Mouse (Mus musculus) WW6 (cell line): ENCODE data around the gene Brk1.

ENCODE experiments used
- DNase-seq: peaks from one replicate; pipeline ENCODE4 v3.0.0-alpha.2; 2013; ENCODE audit warnings: low read depth, low spot score

Gene Brk1

DNA sequence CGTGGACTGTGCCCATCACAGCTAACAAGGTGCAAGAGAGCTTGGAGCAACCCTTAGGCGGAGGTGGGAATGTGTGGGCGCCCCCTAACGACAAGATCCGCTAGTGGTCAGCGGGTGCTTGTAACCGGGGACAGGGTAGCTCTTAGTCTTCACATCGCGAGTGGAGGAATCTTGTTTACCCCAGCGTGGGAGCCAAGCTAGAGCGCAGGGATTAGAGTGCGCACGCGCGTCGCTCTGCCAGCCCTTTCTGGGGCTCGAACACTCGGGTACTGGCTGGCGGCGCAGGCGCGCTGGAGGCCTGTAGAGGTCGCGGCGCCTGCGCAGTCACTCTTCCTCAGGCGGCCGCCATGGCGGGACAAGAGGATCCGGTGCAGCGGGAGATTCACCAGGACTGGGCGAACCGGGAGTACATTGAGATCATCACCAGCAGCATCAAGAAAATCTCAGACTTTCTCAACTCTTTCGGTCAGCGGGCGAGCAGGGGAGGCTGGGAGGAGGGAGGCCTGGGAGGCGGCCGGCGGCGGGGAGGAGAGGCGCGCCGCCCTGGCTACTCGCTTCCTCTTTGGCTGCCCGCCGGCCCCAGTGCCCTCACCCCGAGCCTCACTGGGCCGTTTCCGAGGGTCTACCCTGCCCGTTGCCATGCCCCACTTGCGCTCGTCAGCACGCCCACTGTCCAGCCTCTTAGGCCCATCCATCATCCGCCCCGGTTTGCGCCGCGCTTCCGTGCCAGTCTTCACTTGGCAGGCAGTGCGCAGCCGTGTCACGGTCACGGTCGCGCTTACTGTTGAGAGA lies at the start of gene Brk1:
Gene Brk1 (plus strand): TSS at position 341 of the 792 bp plus-strand sequence.
- peak; percentile 91 for DNase-seq

DNA sequence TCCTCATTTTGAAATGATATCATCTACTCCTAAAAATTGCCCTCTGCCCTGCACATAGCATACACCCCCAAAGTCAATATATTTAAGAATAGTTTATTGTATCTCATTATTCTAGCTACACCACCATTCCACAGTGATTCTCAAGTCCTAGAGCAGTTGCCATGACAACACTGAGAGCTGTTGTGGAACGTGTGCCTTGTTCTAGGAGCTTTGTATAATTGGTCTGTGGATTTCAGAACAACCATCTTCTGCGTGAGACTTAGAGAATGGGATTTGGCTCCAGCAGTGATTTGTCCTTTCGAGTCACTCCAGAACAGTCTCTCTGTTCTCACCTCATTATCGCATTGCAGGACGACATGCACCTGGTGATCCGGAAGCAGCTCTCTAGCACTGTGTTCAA lies 44.8 kb upstream of the Brk1 start:
- no peak for DNase-seq

- no peak for DNase-seq
Observed at GRCm38 (mm10) chr6:113564557-113564956, 40.0 kb upstream of the Brk1 start.

DNA sequence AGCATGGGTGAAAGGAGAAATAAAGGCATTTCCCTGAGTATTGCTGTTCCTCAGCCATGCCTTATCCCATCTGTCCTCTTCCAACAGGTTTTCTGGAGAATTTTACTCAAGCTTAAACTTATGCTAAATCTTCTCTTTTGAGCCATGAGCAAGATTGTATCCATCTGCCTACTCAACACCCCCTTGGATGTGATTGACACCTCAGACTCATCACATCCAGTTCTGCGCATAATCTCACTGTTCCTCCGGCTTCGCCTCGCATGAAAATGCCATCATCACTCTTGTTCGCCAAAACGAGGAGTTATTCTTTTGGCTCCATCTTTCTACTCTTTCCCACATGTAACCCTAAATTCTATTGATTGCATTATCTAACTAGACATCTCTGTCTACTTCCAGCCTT lies 28.5 kb upstream of the Brk1 start:
- no peak for DNase-seq

GRCm38 (mm10) chr6:113579306-113579705 lies 25.3 kb upstream of the Brk1 start:
- DNase-seq, result no peak

GRCm38 (mm10) chr6:113583023-113583422 lies 21.5 kb upstream of the Brk1 start:
- no peak for DNase-seq

- no peak for DNase-seq
Observed at GRCm38 (mm10) chr6:113585065-113585464, 19.5 kb upstream of the Brk1 start.

DNA sequence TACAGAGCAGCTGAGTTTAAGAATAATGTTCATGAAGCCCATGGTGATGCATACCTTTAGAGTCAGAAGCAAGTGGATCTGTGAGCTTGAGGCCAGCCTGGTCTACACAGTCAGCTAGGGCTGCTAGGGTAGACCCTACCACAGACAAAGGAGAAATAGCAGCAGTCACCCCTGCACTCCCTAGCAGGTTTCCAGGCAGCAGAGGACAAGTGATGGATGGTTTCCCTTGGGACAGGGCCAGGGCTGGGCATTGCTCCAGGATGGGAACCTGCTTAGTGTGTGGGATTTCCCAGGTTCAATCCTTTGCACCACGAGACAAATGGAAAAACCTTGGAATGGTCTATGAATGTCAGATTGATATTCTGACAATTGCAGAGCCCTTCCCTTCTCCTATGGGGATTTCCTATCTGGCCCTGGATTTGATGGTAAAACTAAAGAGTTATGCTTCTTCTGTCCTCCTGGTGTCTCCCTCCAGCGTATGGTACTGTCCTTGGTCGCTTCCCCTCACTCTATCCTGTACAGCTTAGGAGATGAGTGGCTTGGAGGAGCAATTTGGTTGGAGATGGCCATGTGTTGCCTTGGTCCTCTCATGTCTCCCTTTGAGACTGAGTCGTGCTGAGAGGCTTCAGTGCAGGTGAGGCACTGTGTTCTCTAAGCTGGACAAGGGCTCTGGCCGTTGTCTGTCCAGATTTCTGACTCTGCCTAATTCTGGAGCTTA lies 17.9 kb upstream of the Brk1 start:
- no peak for DNase-seq

DNA sequence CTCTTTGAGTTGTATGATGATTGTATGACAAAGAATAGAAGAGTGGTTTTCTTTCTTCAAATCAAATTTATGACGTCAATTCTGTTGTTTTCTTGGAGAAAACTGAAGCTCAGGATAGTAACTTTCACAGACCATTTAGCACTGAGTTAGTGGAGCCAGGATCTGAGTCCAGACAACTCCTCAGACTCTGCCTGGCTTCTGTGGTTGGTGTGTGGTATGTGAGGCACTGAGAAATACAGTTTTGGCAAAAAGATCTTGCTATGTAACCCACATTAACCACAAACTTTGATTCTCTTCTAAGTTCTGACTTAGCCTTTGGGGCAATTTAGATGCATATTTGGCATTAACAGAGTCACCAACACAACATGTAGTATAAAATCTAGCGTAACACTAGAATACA lies 11.9 kb upstream of the Brk1 start:
- no peak for DNase-seq

DNA sequence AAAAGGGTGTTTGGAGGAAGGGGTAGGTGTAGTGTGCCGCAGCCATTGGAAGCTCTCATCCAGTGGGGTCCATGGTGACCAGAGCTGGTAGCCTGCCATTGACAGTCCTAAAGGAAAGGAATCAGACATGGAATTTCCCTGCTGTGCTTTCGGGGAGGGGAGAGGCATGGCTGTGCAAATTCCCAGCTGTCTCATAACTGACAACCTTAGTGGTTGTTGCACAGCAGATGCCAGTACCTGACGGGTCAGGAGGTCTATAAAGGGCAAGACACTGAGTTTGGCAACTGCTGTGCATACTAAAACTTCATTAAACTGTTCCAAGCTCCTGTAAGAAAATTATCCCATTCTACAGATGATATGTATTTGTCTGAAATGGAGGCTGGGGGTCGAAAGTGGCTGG lies 6.6 kb upstream of the Brk1 start:
- no peak for DNase-seq

- no peak for DNase-seq
Observed at GRCm38 (mm10) chr6:113599833-113600232, 4.7 kb upstream of the Brk1 start.

GRCm38 (mm10) chr6:113600543-113601139 lies 3.9 kb upstream of the Brk1 start, which contains the start of gene Fancd2os:
Gene Fancd2os, minus strand, starts transcription at chr6:113600715.
- DNase-seq, result no peak

DNA sequence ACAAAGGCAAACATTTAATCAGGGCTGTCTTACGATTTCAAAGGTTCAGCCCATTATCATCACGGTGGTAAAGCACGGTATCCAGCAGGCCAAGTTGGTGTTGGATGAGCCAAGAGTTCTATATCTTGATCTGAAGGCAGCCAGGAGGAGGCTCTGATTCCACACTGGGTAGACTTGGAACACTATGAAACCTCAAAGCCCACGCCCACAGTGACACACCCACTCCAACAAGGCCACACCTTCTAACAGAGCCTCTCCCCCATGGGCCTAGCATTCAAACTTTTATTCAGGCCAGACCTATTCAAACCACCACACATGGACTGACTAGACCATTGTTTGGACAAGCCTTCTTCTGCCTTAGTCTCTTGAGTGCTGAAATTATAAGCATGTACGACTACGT lies 1.8 kb upstream of the Brk1 start:
- no peak for DNase-seq

DNA sequence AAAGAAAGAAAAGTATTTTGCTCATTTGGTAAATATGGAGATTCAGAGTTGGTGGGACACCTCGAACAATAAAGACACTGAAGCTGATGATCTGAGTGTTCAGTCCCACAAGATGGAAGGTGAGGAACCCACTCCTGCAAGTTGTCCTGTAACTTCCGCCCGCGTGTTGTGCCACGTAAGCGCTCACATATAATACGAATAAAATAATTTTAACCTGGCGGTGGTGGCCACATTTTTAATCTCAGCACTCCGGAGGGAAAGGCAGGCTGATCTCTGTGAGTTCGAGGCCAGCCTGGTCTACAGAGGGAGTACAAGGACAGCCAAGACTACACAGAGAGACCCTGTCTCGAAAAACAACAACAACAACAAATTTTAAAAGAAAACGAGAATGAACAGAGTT lies 579 bp upstream of the Brk1 start:
- no peak for DNase-seq

GRCm38 (mm10) chr6:113605224-113605545 lies 613 bp downstream of the Brk1 start:
- no peak for DNase-seq

DNA sequence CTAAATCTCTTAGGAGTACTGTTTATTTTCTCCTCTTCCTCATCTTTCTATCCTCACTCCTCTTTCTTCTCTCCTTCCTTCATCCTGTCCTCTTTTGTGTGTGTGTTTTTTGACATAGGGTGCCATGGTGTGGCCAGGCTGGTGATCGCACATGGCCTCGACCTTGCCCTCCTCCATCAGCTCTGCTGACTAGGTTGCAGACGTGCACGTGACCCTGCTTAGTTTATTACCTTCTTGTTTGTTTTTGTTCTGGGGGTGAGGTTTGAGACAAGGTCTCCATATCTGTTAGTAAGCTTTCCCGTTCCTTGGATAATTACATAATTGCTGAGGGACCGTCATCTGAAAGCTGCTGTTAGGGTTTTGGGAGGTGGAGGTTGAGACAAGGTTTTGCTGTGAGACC lies 4.3 kb downstream of the Brk1 start:
- no peak for DNase-seq

DNA sequence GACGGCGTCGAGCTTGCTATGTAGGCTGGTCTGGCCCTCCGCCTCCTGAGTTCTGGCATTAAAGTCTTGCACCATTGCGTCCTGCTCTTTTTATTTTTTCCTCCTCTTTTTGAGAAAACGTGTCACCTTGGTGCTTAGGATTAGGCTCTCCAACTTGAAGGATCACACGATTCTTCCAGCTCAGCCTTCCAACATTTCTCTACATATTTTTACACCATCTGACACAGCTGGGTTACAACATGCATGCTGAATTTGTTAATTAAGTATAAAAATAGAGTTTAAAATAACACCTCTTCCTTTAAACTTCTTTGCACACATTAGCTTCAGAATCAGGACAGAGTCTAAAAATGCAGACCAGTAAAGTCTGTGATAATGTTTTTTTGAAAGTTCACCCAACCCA lies 4.7 kb downstream of the Brk1 start:
- DNase-seq, result no peak

GRCm38 (mm10) chr6:113612258-113612969 lies 7.8 kb downstream of the Brk1 start:
- DNase-seq, result no peak

GRCm38 (mm10) chr6:113614152-113614551 lies 9.6 kb downstream of the Brk1 start:
- no peak for DNase-seq

DNA sequence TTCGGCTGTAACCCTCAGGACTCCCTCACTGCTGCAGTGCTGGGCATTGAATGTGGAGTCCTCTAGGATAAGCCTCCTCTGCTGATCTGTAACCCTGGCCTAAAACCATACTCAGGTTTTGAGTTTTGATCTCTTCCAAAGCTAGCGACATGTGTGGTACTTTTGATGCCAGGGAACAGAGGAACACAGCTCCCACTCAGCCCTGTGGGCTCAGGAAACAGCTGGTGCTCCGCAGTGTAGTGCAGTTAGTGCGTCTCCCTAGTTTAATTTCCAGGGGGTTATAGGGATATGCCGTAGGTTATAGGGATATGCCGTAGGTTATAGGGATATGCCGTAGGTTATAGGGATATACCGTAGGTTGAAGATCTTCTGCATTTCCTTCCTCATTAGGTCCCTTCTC lies 10.4 kb downstream of the Brk1 start:
- DNase-seq, result no peak

- DNase-seq, result no peak
Observed at GRCm38 (mm10) chr6:113615489-113615888, 10.9 kb downstream of the Brk1 start.

DNA sequence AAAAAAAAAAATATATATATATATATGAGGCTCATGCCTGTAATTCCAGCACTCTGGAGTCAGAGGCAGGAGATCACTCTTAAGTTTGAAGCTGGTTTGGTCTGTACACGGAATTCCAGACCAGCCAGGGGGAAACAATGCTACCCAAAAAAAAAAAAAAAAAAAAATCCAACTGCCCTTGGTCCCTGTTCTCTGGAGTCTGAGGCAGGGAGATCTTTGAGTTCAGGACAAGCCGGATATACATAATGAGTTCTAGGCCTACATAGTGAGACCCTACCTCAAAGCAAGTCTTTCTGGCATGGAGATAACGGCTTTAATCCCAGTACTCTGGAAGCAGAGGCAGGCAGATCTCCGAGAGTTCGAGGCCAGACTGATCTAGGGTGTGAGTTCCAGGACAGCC lies 18.8 kb downstream of the Brk1 start:
- DNase-seq, result no peak
